Mouse (Mus musculus): ENCODE measurements around the gene Kctd2. TPM values are rescaled to one million over a fixed set of nuclear protein-coding genes. Genes with fewer than 3 reads are reported as not detected.

Kctd2 gene
- total and polyA plus RNA-seq, 3 experiments: 6.8 to 14.0 (median 13.7) TPM

DNA sequence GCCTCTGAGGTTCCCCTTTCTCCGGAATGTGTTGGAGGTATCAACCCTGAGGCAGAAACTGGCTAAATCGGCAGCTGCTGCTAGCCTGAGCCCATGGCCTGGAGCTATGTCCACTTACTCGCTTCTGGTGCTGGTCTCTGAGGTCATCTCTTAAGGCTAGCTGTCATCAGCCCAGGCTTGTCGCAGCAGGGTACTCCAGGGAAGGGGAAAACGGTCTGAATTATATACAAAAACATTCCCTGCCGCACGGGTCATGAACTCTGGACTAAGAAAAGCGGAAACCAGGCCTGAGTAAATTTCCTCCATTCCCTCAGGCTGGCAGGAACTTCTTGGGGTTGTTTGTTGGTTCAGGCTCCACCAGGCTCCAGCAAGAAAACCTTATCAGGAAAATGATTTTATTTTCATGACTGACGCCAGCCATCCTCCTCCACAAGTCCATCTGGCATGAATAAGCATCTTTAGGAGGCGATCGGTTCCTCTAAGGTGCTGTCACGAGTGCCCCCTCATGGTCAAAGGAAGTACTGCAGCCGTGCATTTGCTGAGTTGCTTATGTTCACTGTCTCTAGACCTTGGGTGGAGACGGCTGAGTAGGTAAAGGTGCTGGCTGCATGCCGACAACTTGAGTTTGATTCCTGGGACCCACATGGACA, 53.8 kb downstream of the Kctd2 start:
- no peaks in the 10 kb centered on the region for H3K9me3 ChIP-seq (replicated peaks; ENCODE audit: low read length)
- H3K4me3 ChIP-seq (replicated peaks in 1 of 3; ENCODE audit: low read depth in 2 of 3, low read length in 2 of 3, poor library complexity in 1 of 3): peak overlapping the region; percentile 28 to 33 (median 32)
- H3K4me1 ChIP-seq (ENCODE audit: control insufficient read depth in 1 of 2, insufficient read depth in 2 of 2): peaks cover 9 to 45% of the 10 kb centered on the region in 2 experiments
- H3K27me3 ChIP-seq (replicated peaks): no peaks in the 10 kb centered on the region
- dilution Hi-C loops (cut with MboI; ENCODE audit: extremely low pct_ligation_motif_present, extremely low pct_unique_long_range_greater_than_20kb, low sequenced_read_pairs) (no loop called here), in situ Hi-C loops (cut with MboI; ENCODE audit: low pct_ligation_motif_present, low pct_unique_long_range_greater_than_20kb, low sequenced_read_pairs) (loop anchor here (5.0 to 10.0 kb wide), 3 partner anchors 59 to 259 kb away; partner anchors contain the start of gene Atp5h)
- H3K79me2 ChIP-seq (replicated peaks; ENCODE audit: control insufficient read depth, extremely low read depth, insufficient read depth, poor library complexity, severe bottlenecking): peaks cover 17% of the 10 kb centered on the region
- peak overlapping the region; percentile 17 for H3K4me2 ChIP-seq (ENCODE audit: insufficient read depth, low read depth, poor library complexity, severe bottlenecking)
- peaks cover 5 to 8% of the 10 kb centered on the region in 2 experiments for H3K36me3 ChIP-seq (replicated peaks in 1 of 2; ENCODE audit: control insufficient read depth in 1 of 2, insufficient read depth in 1 of 2, low read length in 1 of 2)
- peak; percentile 99 for DNase-seq (ENCODE audit: extremely low read depth)
- H3K9ac ChIP-seq (ENCODE audit: insufficient read depth, low read depth): peak overlapping the region; percentile 11
- H3K27ac ChIP-seq (ENCODE audit: insufficient read depth, low read depth): peak overlapping the region; percentile 2; the same call in 1 of the 2 replicates
- TF ChIP-seq UBTF (IDR thresholded peaks at IDR 0.05; ENCODE audit: low read depth, low read length) (no peak), POLR2A (IDR thresholded peaks at IDR 0.05; ENCODE audit: low read depth, low read length) (peak; percentile 52; the same call in 1 of the 2 replicates), TCF12 (IDR thresholded peaks at IDR 0.05; ENCODE audit: low read depth, low read length) (peak; percentile 79), MYC (IDR thresholded peaks at IDR 0.05; ENCODE audit: low read depth, low read length) (peak; percentile 90), RCOR1 (conservative IDR thresholded peaks at IDR 0.05; ENCODE audit: low read depth, low read length) (no peak; the same call in 1 of the 2 replicates), POLR2AphosphoS2 (IDR thresholded peaks at IDR 0.05; ENCODE audit: low read depth, low read length) (no peak), MAZ (IDR thresholded peaks at IDR 0.05; ENCODE audit: low read depth, low read length) (0 out of 2 replicates have a peak, but pooled peaks have one; percentile 60), RAD21 (IDR thresholded peaks at IDR 0.05; ENCODE audit: low read depth, low read length) (peak; percentile 92), CHD2 (IDR thresholded peaks at IDR 0.05; ENCODE audit: low read length) (peak; percentile 45; the same call in 1 of the 2 replicates), GABPA (IDR thresholded peaks at IDR 0.05; ENCODE audit: insufficient replicate concordance, low read depth, low read length) (no peak), ZMIZ1 (IDR thresholded peaks at IDR 0.05; ENCODE audit: low read depth, low read length) (no peak), EP300 (IDR thresholded peaks at IDR 0.05; ENCODE audit: low read length) (peak; percentile 51; the same call in 1 of the 2 replicates), CTCF (conservative IDR thresholded peaks at IDR 0.05 in 1 of 2, IDR thresholded peaks at IDR 0.05 in 1 of 2; ENCODE audit: low read depth in 2 of 2, low read length in 2 of 2) (peak; percentile 99 to 100), ZKSCAN1 (IDR thresholded peaks at IDR 0.05; ENCODE audit: borderline replicate concordance, low read depth, low read length) (no peak), MAX (IDR thresholded peaks at IDR 0.05; ENCODE audit: low read length) (peak; percentile 88), JUN (IDR thresholded peaks at IDR 0.05; ENCODE audit: insufficient read depth, low read depth, low read length) (no peak), TBP (conservative IDR thresholded peaks at IDR 0.05; ENCODE audit: low read depth, low read length) (peak; percentile 72; the same call in 1 of the 2 replicates), ZC3H11A (IDR thresholded peaks at IDR 0.05; ENCODE audit: low read depth, low read length) (peak; percentile 62), ZNF384 (IDR thresholded peaks at IDR 0.05; ENCODE audit: low read depth, low read length) (no peak), ETS1 (conservative IDR thresholded peaks at IDR 0.05; ENCODE audit: low read depth, low read length) (no peak), JUND (conservative IDR thresholded peaks at IDR 0.05; ENCODE audit: low read depth, low read length) (0 out of 2 replicates have a peak, but pooled peaks have one; percentile 28), NRF1 (IDR thresholded peaks at IDR 0.05; ENCODE audit: low read depth, low read length) (peak; percentile 49; the same call in 1 of the 2 replicates), PAX5 (IDR thresholded peaks at IDR 0.05; ENCODE audit: low read length) (no peak), HCFC1 (IDR thresholded peaks at IDR 0.05; ENCODE audit: low read depth, low read length) (peak; percentile 63), NELFE (IDR thresholded peaks at IDR 0.05; ENCODE audit: low read depth, low read length) (peak; percentile 74; the same call in 1 of the 2 replicates), USF2 (conservative IDR thresholded peaks at IDR 0.05; ENCODE audit: low read depth, low read length) (no peak), MXI1 (IDR thresholded peaks at IDR 0.05; ENCODE audit: low read depth, low read length) (peak; percentile 80), ELF1 (IDR thresholded peaks at IDR 0.05; ENCODE audit: low read depth, low read length) (peak; percentile 67), BHLHE40 (IDR thresholded peaks at IDR 0.05; ENCODE audit: low read depth, low read length) (0 out of 2 replicates have a peak, but pooled peaks have one; percentile 46), E2F4 (IDR thresholded peaks at IDR 0.05; ENCODE audit: insufficient replicate concordance, low read depth, low read length) (peak; percentile 70; the same call in 1 of the 2 replicates), MAFK (IDR thresholded peaks at IDR 0.05; ENCODE audit: insufficient replicate concordance, low read length) (peak; percentile 96), SIN3A (IDR thresholded peaks at IDR 0.05; ENCODE audit: low read length) (peak; percentile 93), MEF2A (IDR thresholded peaks at IDR 0.05; ENCODE audit: borderline replicate concordance, low read depth, low read length) (peak; percentile 62; the same call in 1 of the 2 replicates), IRF4 (IDR thresholded peaks at IDR 0.05; ENCODE audit: low read depth, low read length) (peak; percentile 76), CHD1 (IDR thresholded peaks at IDR 0.05; ENCODE audit: low read depth, low read length) (0 out of 2 replicates have a peak, but pooled peaks have one; percentile 39), KAT2A (IDR thresholded peaks at IDR 0.05; ENCODE audit: insufficient replicate concordance, low read length) (0 out of 2 replicates have a peak, but pooled peaks have one; percentile 33), USF1 (IDR thresholded peaks at IDR 0.05; ENCODE audit: low read depth, low read length) (no peak), SMC3 (IDR thresholded peaks at IDR 0.05; ENCODE audit: low read depth, low read length) (peak; percentile 93)

Measured in CH12.LX (cell line).